Mouse (Mus musculus) heart, embryonic 11.5 days (tissue): ENCODE results near the gene Ppp1ca. TPM values are rescaled to one million over a fixed set of nuclear protein-coding genes. Genes with fewer than 3 reads are reported as not detected.

Experiments
- ATAC-seq: fragments of 200-750 bp; cut with Nextera tagmentation; replicated peaks from 2 replicates; pipeline ENCODE4 v1.8.0; 2017; ENCODE audit warnings: moderate library complexity; ENCODE audit not compliant: insufficient number of reproducible peaks, low FRiP score, low TSS enrichment
- H3K27ac ChIP-seq: fragments of 300-500 bp; sonication (generic); 2 replicates; pipeline ENCODE4 v1.5.1; 2014; ENCODE audit warnings: mild to moderate bottlenecking, low read depth, low read length
- H3K27me3 ChIP-seq: fragments of 300-500 bp; sonication (generic); 2 replicates; pipeline ENCODE4 v1.6.1; 2014; ENCODE audit warnings: mild to moderate bottlenecking, low read length, mixed read lengths; ENCODE audit not compliant: control insufficient read depth, insufficient read depth
- H3K36me3 ChIP-seq: fragments of 300-500 bp; sonication (generic); 2 replicates; pipeline ENCODE4 v1.6.1; 2014; ENCODE audit warnings: mild to moderate bottlenecking, low read length, moderate library complexity, mixed read lengths; ENCODE audit not compliant: control insufficient read depth, insufficient read depth
- H3K4me1 ChIP-seq: fragments of 300-500 bp; sonication (generic); 2 replicates; pipeline ENCODE4 v1.6.1; 2014; ENCODE audit warnings: low read length; ENCODE audit not compliant: control insufficient read depth, insufficient read depth
- H3K4me2 ChIP-seq: fragments of 300-500 bp; sonication (generic); 2 replicates; pipeline ENCODE4 v1.6.1; 2014; ENCODE audit warnings: mild to moderate bottlenecking, moderate library complexity
- H3K4me3 ChIP-seq: fragments of 300-500 bp; sonication (generic); 2 replicates; pipeline ENCODE4 v1.5.1; 2014; ENCODE audit warnings: low read depth, low read length
- H3K9ac ChIP-seq: fragments of 300-500 bp; sonication (generic); 2 replicates; pipeline ENCODE4 v1.6.1; 2014; ENCODE audit warnings: mild to moderate bottlenecking, low read depth, low read length, moderate library complexity
- H3K9me3 ChIP-seq: fragments of 300-500 bp; sonication (generic); replicated peaks from 2 replicates; pipeline ENCODE4 v1.6.1; 2016; ENCODE audit warnings: low read length; ENCODE audit not compliant: control insufficient read depth
- WGBS: fragments of 180-500 bp; shearing (Covaris S2); extraction: QIAGEN DNeasy Blood & Tissue Kit; methylation state at CpG from one replicate; pipeline ENCODE4 v1.1.7; 2014; ENCODE audit not compliant: insufficient replicate concordance; 5-methylcytosine and 5-hydroxymethylcytosine counted together
- polyA plus RNA-seq: library from polyadenylated mRNA; unstranded; fragments of >200 nt; fragmentation: Nextera tagmentation; extraction: Ambion mirVana; gene quantifications from 2 replicates; pipeline ENCODE4 v1.2.1, GENCODE M21; 2014

The Ppp1ca gene
- polyA plus RNA-seq, 1 experiment from 2014 or later: 749 TPM

- no peak overlapping the region for H3K9ac ChIP-seq
- no peaks in the 10 kb centered on the region for H3K9me3 ChIP-seq
- no peak overlapping the region for H3K4me2 ChIP-seq
- no peak overlapping the region for H3K4me3 ChIP-seq
- peaks cover 52% of the 10 kb centered on the region for H3K27me3 ChIP-seq
- H3K4me1 ChIP-seq: peaks cover 53% of the 10 kb centered on the region
- H3K36me3 ChIP-seq: no peaks in the 10 kb centered on the region
- H3K27ac ChIP-seq: no peak overlapping the region
- WGBS: 78% methylated on average over 11 of the region's 11 CpGs
- ATAC-seq: no peak
Observed at GRCm38 (mm10) chr19:4218293-4218692, 26.4 kb downstream of the Ppp1ca start.

- H3K36me3 ChIP-seq: no peaks in the 10 kb centered on the region
- no peak overlapping the region for H3K4me3 ChIP-seq
- no peak for ATAC-seq
- H3K9me3 ChIP-seq: no peaks in the 10 kb centered on the region
- H3K27me3 ChIP-seq: peaks cover 47% of the 10 kb centered on the region
- H3K4me2 ChIP-seq: no peak overlapping the region
- H3K27ac ChIP-seq: no peak overlapping the region
- H3K9ac ChIP-seq: no peak overlapping the region
- peaks cover 48% of the 10 kb centered on the region for H3K4me1 ChIP-seq
- WGBS: 70% methylated on average over 1 of the region's 1 CpGs
Observed at GRCm38 (mm10) chr19:4218784-4219183, 26.9 kb downstream of the Ppp1ca start.

- peaks cover 36% of the 10 kb centered on the region for H3K27me3 ChIP-seq
- 77% methylated on average over 6 of the region's 6 CpGs for WGBS
Observed at GRCm38 (mm10) chr19:4219943-4220342, 28.1 kb downstream of the Ppp1ca start.

GRCm38 (mm10) chr19:4220416-4220815 is 28.6 kb downstream of the Ppp1ca start:
- H3K4me2 ChIP-seq: peak overlapping the region; percentile 3; the same call in 1 of the 2 replicates
- WGBS: 54% methylated on average over 4 of the region's 4 CpGs

More at GRCm38 (mm10) chr19:4219943-4220342, 28.1 kb downstream of the Ppp1ca start:
- H3K4me2 ChIP-seq: peak overlapping the region; percentile 3; the same call in 1 of the 2 replicates
- H3K27ac ChIP-seq: no peak overlapping the region
- no peaks in the 10 kb centered on the region for H3K36me3 ChIP-seq
- no peak overlapping the region for H3K4me3 ChIP-seq
- ATAC-seq: no peak
- H3K9ac ChIP-seq: no peak overlapping the region
- peaks cover 40% of the 10 kb centered on the region for H3K4me1 ChIP-seq
- H3K9me3 ChIP-seq: no peaks in the 10 kb centered on the region

GRCm38 (mm10) chr19:4220957-4221743 is 29.3 kb downstream of the Ppp1ca start:
- H3K4me2 ChIP-seq: peak overlapping the region; percentile 3
- WGBS: 30% methylated on average over 14 of the region's 14 CpGs
- H3K9me3 ChIP-seq: no peaks in the 10 kb centered on the region
- no peak for ATAC-seq
- 0 out of 2 replicates have a peak overlapping the region, but pooled peaks have one; percentile 22 for H3K9ac ChIP-seq
- peaks cover 34% of the 10 kb centered on the region for H3K4me1 ChIP-seq
- H3K27me3 ChIP-seq: peaks cover 25% of the 10 kb centered on the region
- peak overlapping the region; percentile 24; the same call in 1 of the 2 replicates for H3K27ac ChIP-seq
- no peak overlapping the region for H3K4me3 ChIP-seq
- no peaks in the 10 kb centered on the region for H3K36me3 ChIP-seq

More at GRCm38 (mm10) chr19:4220416-4220815, 28.6 kb downstream of the Ppp1ca start:
- H3K4me1 ChIP-seq: peaks cover 38% of the 10 kb centered on the region
- peak; percentile 60 for ATAC-seq
- no peaks in the 10 kb centered on the region for H3K36me3 ChIP-seq
- no peak overlapping the region for H3K9ac ChIP-seq
- no peak overlapping the region for H3K27ac ChIP-seq
- H3K4me3 ChIP-seq: no peak overlapping the region
- no peaks in the 10 kb centered on the region for H3K9me3 ChIP-seq
- peaks cover 32% of the 10 kb centered on the region for H3K27me3 ChIP-seq

- Histone ChIP-seq H3K4me2 (no peak overlapping the region), H3K27me3 (peaks cover 19% of the 10 kb centered on the region), H3K9me3 (no peaks in the 10 kb centered on the region), H3K27ac (no peak overlapping the region), H3K36me3 (no peaks in the 10 kb centered on the region), H3K4me3 (no peak overlapping the region), H3K4me1 (peaks cover 28% of the 10 kb centered on the region), H3K9ac (0 out of 2 replicates have a peak overlapping the region, but pooled peaks have one; percentile 16)
- 78% methylated on average over 11 of the region's 11 CpGs for WGBS
- no peak for ATAC-seq
Observed at GRCm38 (mm10) chr19:4222165-4222564, 30.3 kb downstream of the Ppp1ca start.

GRCm38 (mm10) chr19:4226779-4227178 is 34.9 kb downstream of the Ppp1ca start:
- ATAC-seq: no peak
- WGBS: 81% methylated on average over 7 of the region's 7 CpGs
- Histone ChIP-seq H3K4me3 (no peak overlapping the region), H3K9ac (no peak overlapping the region), H3K27ac (no peak overlapping the region), H3K36me3 (no peaks in the 10 kb centered on the region), H3K4me2 (no peak overlapping the region), H3K9me3 (no peaks in the 10 kb centered on the region), H3K4me1 (peaks cover 9% of the 10 kb centered on the region; the same call in 1 of the 2 replicates), H3K27me3 (peaks cover 15% of the 10 kb centered on the region; the same call in 1 of the 2 replicates)

GRCm38 (mm10) chr19:4227446-4227845 is 35.6 kb downstream of the Ppp1ca start:
- Histone ChIP-seq H3K4me2 (no peak overlapping the region), H3K4me3 (no peak overlapping the region), H3K27ac (no peak overlapping the region), H3K36me3 (no peaks in the 10 kb centered on the region), H3K27me3 (peaks cover 10% of the 10 kb centered on the region; the same call in 1 of the 2 replicates), H3K9ac (no peak overlapping the region), H3K4me1 (peaks cover 6% of the 10 kb centered on the region; the same call in 1 of the 2 replicates), H3K9me3 (no peaks in the 10 kb centered on the region)
- no peak for ATAC-seq
- 61% methylated on average over 5 of the region's 5 CpGs for WGBS
